Mouse (Mus musculus) gastrocnemius, postnatal 14 days (tissue): ENCODE data around the gene Nav1. TPM values are rescaled to one million over a fixed set of nuclear protein-coding genes. Genes with fewer than 3 reads are reported as not detected.
A peak's percentile ranks its signal among the peaks of the same experiment; 100 is the strongest.

Experiments used
- DNase-seq: peaks from one replicate; pipeline ENCODE4 v3.0.0; 2021; ENCODE audit warnings: mixed read lengths
- intact Hi-C: fragments of 180-260 bp; cut with DNase I; formaldehyde crosslinking; loops from one replicate; pipeline ENCODE4 v1.15.1; 2025; ENCODE audit warnings: low total_unique reads
- total RNA-seq, 2 experiments: library from RNA; stranded (reverse); gene quantifications; 2 replicates each; pipeline ENCODE4 v1.2.3; 2021

Gene Nav1
- total RNA-seq, 2 experiments from 2014 or later, result 13.6 to 15.6 TPM

DNA sequence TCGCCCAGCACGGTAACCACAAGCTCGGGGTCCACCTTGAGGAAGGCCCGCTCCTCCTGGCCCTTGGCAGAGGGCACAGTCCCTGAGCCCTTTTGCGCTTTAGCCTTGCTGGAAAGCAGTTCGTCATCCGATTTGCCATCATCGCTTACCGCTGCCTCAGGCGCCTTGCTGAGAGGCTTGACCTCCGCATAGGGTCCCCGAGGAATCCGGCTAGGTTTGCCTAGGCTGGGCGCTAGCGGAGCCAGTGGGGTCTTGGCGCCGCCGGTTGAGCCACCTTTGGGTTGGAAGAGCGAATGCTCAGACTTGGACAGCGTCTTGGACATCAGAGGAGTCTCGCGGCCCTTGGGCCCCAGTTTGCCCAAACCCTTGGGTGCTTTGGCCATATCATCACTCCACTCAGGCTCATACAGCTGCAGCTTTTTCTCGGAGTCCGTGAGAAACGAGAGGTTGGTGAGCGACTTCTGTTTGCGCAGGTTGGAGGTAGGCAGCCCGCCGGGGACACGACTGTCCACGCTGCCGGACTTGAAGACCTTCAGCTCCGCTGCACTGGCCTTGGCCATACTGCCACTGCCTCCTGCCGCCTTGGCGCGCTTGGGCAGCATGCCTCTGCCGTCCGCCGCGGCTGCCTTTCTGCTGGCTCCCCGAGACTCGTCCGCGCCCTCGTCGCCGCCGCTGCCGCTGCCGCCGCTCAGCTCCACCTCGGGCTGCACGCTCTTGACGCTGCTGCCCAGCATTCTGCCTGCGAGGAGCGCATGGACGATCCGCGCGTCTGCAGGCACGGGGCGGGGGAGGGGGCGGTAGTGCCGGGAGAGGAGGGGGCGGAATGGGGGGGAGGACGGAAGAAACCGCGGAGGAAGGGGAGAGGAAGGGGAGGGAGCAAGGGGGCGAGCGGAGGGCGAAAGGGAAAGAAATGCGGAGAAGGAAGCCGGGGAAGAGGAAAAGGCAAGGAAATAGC, 22.2 kb downstream of the Nav1 start:
- peak; percentile 41 for DNase-seq
- intact Hi-C loops, result no loop called here

DNA sequence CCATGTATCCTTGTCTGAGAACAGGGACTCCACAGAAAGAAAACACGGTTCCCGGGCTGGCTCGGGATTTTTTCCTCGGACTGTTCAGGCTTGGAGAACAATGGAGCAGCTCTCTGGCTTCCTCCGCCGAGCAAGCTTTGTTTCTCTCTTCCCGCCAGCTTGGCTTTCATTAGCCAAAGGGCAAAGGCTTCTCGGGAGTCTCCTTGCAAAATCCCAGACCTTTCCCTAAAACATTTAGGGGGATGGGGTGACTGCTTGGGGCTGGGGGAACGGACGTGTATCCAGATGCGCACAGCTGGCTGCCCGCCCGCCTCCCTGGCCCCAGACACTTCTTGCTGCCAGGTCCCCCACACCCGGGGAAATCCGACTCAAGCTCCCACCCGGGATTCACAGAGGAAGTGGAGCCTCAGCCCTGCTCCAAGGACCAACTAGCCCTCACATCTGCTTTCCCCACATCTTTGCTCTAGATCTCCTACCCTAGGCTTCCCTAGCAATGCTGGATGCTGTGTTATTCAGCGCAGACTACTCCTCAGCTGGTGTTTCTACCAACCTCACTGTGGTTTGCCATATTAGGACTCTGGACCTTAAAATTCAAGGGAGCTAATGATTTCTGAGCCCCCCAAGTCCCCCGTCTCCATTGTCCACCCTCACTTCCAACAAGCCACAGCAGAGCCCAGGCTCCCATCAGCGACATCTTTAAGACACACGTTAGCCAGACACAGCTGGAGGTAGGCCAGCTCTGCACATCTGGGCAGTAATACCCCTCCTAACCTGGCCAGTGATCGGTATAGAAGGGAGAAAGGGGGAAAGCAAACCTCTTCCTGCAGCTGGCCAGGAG, 23.2 kb downstream of the Nav1 start:
- intact Hi-C loops, result no loop called here
- peak; percentile 44 for DNase-seq

DNA sequence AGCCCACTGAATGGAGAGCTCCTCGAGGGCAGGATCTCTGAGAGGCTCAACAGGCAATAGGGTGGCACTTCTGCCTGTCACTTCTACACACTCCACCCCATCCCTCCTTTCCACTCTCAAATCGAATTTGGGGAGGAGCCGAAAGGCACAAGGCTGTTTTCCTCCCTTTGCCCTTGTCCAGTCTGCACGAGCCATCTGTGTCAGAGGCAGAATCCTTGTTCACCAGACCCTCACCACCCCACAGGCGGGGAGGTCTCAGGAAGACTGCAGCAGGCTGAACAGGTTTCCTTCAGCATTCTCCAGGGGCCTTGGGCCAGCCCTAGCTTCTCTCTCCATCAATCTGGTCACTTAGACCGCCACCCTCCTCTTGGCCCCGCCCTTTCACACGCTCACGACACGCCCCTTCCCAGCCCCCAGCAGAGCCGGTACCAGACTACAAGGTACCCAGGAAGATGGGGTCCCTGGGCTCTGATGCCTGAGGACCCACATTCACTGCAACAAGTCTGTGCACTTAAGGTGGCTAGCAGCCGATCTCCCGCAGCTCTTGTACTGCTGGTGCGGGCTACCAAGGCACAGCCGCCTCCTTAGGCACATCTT, 23.9 kb downstream of the Nav1 start:
- peak; percentile 40 for DNase-seq
- intact Hi-C loops, result no loop called here

DNA sequence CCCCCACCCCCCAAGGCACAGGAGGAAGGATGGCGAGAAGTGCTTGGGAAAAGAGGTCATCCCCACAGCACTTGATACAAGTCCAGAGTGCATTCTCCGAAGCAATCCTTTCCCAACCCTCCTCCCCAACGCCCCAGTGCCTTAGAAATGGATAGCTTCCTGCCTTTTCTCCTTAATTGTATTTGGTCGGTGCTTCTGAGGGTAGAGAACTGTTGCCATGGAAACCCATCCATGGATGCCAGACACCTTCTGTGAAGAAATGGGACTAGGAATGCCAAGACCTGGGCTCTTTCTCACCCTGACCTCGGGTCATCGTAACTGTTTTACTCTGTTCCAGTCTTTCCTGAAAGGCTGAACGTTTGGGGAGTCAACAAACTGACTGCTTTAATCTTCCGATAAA, 26.1 kb downstream of the Nav1 start:
- DNase-seq, result no peak
- intact Hi-C loops, result no loop called here

- DNase-seq, result no peak
- intact Hi-C loops, result no loop called here
Measured at GRCm38 (mm10) chr1:135579111-135579510, 28.0 kb downstream of the Nav1 start.

DNA sequence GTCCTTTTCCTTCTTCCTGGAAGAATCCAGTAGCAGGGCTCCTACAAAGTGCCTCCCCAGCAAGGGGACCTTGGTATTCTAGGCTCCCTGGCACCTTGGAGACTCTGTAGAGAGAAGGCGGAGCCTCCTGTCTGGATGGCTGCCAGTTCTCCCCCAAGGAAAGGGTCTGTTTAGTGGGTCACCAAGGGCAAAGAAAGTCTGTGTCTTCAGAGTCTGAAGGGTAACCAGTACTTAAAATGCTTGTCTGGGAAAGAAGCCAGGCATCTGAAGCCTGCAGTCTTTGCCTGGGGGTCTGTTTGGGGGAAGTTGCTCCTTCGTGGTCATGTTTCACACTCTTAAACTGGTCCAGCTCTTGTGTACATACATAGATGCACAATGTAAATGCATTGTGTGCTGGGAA, 29.3 kb downstream of the Nav1 start:
- intact Hi-C loops, result no loop called here
- no peak for DNase-seq

DNA sequence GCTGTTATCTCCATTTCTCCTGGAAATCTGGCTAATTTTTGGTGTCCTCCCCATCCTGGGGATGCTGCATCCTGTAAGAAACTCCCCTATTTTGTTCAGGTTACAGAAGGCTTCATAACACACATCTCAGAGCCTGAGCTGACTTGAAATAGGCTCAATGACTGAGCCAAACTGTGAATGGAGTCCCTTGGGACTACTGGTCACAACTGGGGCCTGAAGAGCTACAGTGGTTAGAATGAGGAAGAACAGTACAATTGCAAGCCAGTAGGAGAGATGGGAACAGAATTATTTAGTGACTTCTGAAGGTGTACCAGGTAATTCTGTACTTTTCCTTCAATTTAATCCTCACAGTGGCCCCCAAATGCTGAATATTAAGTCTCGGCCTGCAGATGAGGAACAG, 31.7 kb downstream of the Nav1 start:
- intact Hi-C loops, result no loop called here
- DNase-seq, result no peak

DNA sequence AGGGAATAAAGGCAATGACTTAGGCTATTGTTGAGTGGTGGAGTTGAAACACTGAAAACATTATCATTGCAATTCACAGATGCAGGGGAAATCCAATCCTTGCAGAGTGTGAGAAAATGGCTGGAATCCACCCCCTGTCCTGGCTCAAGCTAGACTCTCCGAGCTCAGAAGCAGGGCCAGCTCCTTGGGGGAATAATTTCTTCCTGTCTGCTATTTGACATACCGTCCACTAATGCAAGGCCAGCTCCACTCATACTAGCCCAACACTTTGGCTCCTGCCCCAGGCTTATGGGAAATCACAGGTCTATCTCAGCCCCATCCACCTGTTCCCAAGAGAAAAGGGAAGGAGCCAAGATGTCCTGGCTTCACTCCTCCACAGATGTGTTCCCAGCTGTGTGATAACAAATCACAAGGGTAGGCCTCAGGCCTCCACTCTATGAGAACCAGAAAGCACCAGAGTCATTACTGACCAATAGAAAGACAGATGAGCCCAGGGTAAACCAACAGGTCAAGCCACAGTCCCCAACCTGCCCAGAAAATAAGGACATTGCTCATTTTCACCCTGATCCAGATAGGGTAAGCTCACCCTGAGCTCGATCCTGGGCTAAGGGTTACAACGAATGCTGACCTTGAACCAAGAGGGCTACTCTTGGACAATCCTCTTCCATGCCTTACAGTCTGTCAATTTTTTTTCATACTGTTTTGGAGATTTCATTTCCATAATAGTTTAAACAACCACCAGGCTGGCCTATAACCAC, 32.5 kb downstream of the Nav1 start:
- peak; percentile 25 for DNase-seq

DNA sequence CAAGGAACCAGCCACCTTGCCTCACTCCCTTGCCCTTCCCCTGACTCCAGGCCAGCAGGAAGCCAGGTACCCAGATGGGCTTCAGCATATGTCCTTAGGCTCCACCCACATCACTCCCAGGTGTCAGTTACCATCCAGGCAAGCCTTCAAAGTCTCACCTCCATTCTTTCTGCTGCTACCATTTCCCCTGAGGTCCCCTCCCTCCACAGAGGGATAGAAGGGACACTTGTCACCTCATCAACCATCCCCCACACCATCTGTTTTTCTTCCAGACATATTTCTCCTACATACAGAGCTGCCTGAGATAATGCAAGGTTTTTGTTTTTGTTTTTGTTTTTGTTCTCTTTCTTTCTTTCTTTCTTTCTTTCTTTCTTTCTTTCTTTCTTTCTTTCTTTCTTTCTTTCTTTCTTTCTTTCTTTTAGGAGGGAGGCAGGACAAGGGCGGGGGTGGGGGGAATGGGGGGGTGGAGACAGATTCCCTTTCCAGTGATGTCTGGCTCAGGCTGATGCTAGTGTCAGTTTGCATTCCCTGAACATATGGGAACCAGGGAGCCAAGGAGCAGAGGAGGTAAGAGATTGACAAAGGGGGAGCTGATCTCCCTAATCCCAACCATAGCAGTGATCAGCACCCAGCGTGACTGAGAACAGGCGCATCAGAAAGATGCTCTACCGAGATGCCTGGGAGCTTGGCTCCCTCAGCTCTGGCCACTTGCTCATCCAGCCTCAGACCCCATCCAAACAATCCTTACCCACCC, 34.8 kb downstream of the Nav1 start:
- DNase-seq, result no peak
- intact Hi-C loops, result no loop called here

More for the DNA sequence above, 32.5 kb downstream of the Nav1 start:
- intact Hi-C loops, result no loop called here

DNA sequence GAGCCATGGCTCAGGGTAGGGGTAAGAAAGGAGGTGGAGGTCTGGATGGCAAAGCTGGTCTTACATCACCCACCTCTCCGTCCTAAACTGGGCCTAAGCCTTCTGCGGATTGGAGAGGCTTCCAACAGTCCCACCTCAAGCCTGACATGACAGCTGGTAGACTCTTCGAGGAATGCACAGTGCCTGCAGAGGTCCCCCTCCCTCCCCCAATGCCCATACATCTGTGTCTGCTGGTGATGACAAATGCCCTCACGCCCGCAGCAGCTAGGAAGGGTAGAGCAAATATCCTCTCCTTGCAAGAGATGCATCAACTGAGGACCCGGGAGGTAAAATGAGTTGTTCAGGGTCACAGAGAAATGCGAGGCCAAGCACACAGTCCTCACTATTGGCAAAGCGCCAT, 39.0 kb downstream of the Nav1 start:
- intact Hi-C loops, result no loop called here
- DNase-seq, result no peak

- no peak for DNase-seq
- intact Hi-C loops, result no loop called here
Measured at GRCm38 (mm10) chr1:135566611-135567010, 40.5 kb downstream of the Nav1 start.

GRCm38 (mm10) chr1:135565775-135566174, 41.3 kb downstream of the Nav1 start:
- intact Hi-C loops, result no loop called here
- no peak for DNase-seq

GRCm38 (mm10) chr1:135564660-135565519, 42.2 kb downstream of the Nav1 start:
- intact Hi-C loops, result no loop called here
- no peak for DNase-seq

GRCm38 (mm10) chr1:135563781-135564414, 43.2 kb downstream of the Nav1 start:
- DNase-seq, result no peak
- intact Hi-C loops, result no loop called here

GRCm38 (mm10) chr1:135562982-135563650, 44.0 kb downstream of the Nav1 start:
- DNase-seq, result no peak
- intact Hi-C loops, result no loop called here

GRCm38 (mm10) chr1:135562115-135562514, 45.0 kb downstream of the Nav1 start:
- DNase-seq, result no peak
- intact Hi-C loops, result no loop called here

- intact Hi-C loops, result no loop called here
- no peak for DNase-seq
Measured at GRCm38 (mm10) chr1:135561282-135561681, 45.8 kb downstream of the Nav1 start.
